ENCODE assay signal across 8 mouse cellular contexts in the genomic region with DNA sequence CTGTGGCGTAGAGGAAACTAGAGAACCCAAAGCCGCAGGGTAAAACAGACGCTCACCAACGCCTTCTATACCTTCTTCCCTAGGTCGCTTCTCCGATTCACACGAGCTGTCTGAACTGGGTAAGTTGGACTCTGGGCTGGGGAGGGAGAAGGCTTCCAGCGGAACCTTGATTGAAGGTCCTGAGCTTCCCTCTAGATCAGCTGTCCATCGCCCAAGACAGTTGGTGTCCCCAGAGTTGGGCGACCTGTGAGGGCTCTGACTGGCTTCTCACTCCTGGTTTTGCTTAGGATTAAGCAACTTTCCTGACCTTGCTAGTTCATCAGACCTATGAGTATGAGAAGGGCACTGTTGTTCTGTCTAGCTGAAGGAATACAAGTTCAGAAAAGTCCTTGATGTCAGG. TPM values are rescaled to one million over a fixed set of nuclear protein-coding genes. Genes with fewer than 3 reads are reported as not detected.
A peak's percentile ranks its signal among the peaks of the same experiment; 100 is the strongest.
DNase-seq lines count a peak whose midpoint lies in the region; ATAC-seq and TF ChIP-seq lines count a peak whose summit lies in the region.

No protein-coding gene starts in this region.

- H3K36me3 ChIP-seq in kidney, postnatal 0 days (ENCODE audit: insufficient read depth, low read length), result peaks cover 22% of the 10 kb centered on the region
- peaks cover 22% of the 10 kb centered on the region for H3K36me3 ChIP-seq in hindbrain, embryonic 15.5 days
- peaks cover 21% of the 10 kb centered on the region for H3K36me3 ChIP-seq in midbrain, postnatal 0 days (ENCODE audit: insufficient read depth, low read length)

- DNase-seq in kidney, postnatal 0 days (ENCODE audit: low spot score), result no peak
- no peak for DNase-seq in kidney, adult 18-20 months
- peak; percentile 23 for DNase-seq in c-Kit-positive CD71-positive TER-119-positive erythroid progenitor cells, embryonic 14.5 days (ENCODE audit: low spot score)
- DNase-seq in midbrain, postnatal 0 days (ENCODE audit: low spot score), result no peak
- no peak for DNase-seq in cerebellum, adult 9-11 months
- DNase-seq in right cerebral cortex, postnatal 25 days, result no peak
- DNase-seq in cerebellum, postnatal 14 days, result no peak

- ATAC-seq in kidney, postnatal 0 days (replicated peaks; ENCODE audit: low FRiP score, low read depth), result no peak
- no peak for ATAC-seq in hindbrain, embryonic 15.5 days (ENCODE audit: low FRiP score, low read depth)
- ATAC-seq in midbrain, postnatal 0 days (ENCODE audit: low FRiP score), result no peak

- 7% methylated on average over 10 of the region's 10 CpGs for WGBS in kidney, postnatal 0 days
- 17% methylated on average over 10 of the region's 10 CpGs for WGBS in hindbrain, embryonic 15.5 days
- WGBS in midbrain, postnatal 0 days, result 14% methylated on average over 10 of the region's 10 CpGs

- H3K4me3 ChIP-seq in kidney, postnatal 0 days (replicated peaks; ENCODE audit: low read depth, low read length), result peak overlapping the region; percentile 53
- H3K4me3 ChIP-seq in hindbrain, embryonic 15.5 days, result peak overlapping the region; percentile 79
- peak overlapping the region; percentile 60 for H3K4me3 ChIP-seq in midbrain, postnatal 0 days (ENCODE audit: low read depth, low read length)

- peak overlapping the region; percentile 75 for H3K9ac ChIP-seq in kidney, postnatal 0 days (ENCODE audit: low read depth, low read length)
- peak overlapping the region; percentile 77 for H3K9ac ChIP-seq in hindbrain, embryonic 15.5 days
- H3K9ac ChIP-seq in midbrain, postnatal 0 days (replicated peaks; ENCODE audit: low read length, poor library complexity, severe bottlenecking), result peak overlapping the region; percentile 60

- no peaks in the 10 kb centered on the region for H3K27me3 ChIP-seq in kidney, postnatal 0 days (ENCODE audit: insufficient read depth, low read length)
- H3K27me3 ChIP-seq in hindbrain, embryonic 15.5 days, result peaks cover 6% of the 10 kb centered on the region
- no peaks in the 10 kb centered on the region for H3K27me3 ChIP-seq in midbrain, postnatal 0 days (ENCODE audit: insufficient read depth, low read length)

- H3K4me2 ChIP-seq in kidney, postnatal 0 days (ENCODE audit: low read length), result peak overlapping the region; percentile 69
- peak overlapping the region; percentile 78 for H3K4me2 ChIP-seq in hindbrain, embryonic 15.5 days
- H3K4me2 ChIP-seq in midbrain, postnatal 0 days (ENCODE audit: low read depth, low read length, poor library complexity, severe bottlenecking), result peak overlapping the region; percentile 90

- peaks cover 25% of the 10 kb centered on the region for H3K4me1 ChIP-seq in kidney, postnatal 0 days (replicated peaks; ENCODE audit: insufficient read depth, low read length)
- H3K4me1 ChIP-seq in hindbrain, embryonic 15.5 days (replicated peaks), result peaks cover 40% of the 10 kb centered on the region
- H3K4me1 ChIP-seq in midbrain, postnatal 0 days (ENCODE audit: insufficient read depth, low read length), result peaks cover 28% of the 10 kb centered on the region

- no peaks in the 10 kb centered on the region for H3K9me3 ChIP-seq in kidney, postnatal 0 days (replicated peaks; ENCODE audit: low read length)
- no peaks in the 10 kb centered on the region for H3K9me3 ChIP-seq in hindbrain, embryonic 15.5 days
- H3K9me3 ChIP-seq in midbrain, postnatal 0 days (ENCODE audit: low read length), result no peaks in the 10 kb centered on the region

- no peak for TF ChIP-seq CTCF in kidney, postnatal 0 days (IDR thresholded peaks at IDR 0.05; ENCODE audit: low read depth)
- no peak for TF ChIP-seq CTCF in midbrain, postnatal 0 days (IDR thresholded peaks at IDR 0.05)

- H3K27ac ChIP-seq in kidney, postnatal 0 days, result peak overlapping the region; percentile 97
- H3K27ac ChIP-seq in hindbrain, embryonic 15.5 days (replicated peaks), result peak overlapping the region; percentile 87
- peak overlapping the region; percentile 74; the same call in 1 of the 2 replicates for H3K27ac ChIP-seq in midbrain, postnatal 0 days (ENCODE audit: low read depth, low read length)

RNA-seq across cellular contexts. Expression of a gene that starts 1.1 kb away (rescaled TPM):
- 30.6 and 34.3 TPM in 2 replicates for polyA plus RNA-seq in kidney, postnatal 0 days (2015; fragmentation: Nextera tagmentation; extraction: Ambion mirVana)
- polyA plus RNA-seq in hindbrain, embryonic 15.5 days (2015; fragmentation: Nextera tagmentation; extraction: Ambion mirVana), result 1.5 TPM in 2 replicates
- total RNA-seq in midbrain, postnatal 0 days (2014; rRNA removed), result 1.4 TPM in 2 replicates
- 1.5 and 1.6 TPM in 2 replicates for polyA plus RNA-seq in midbrain, postnatal 0 days (2015; fragmentation: Nextera tagmentation; extraction: Ambion mirVana)

RNA-seq across cellular contexts. Expression of a gene that starts 1.3 kb away (rescaled TPM):
- polyA plus RNA-seq in kidney, postnatal 0 days (2015; fragmentation: Nextera tagmentation; extraction: Ambion mirVana), result 34.3 and 36.8 TPM in 2 replicates
- polyA plus RNA-seq in hindbrain, embryonic 15.5 days (2015; fragmentation: Nextera tagmentation; extraction: Ambion mirVana), result 37.3 and 40.1 TPM in 2 replicates
- 23.6 and 31.8 TPM in 2 replicates for total RNA-seq in midbrain, postnatal 0 days (2014; rRNA removed)
- 43.4 and 51.5 TPM in 2 replicates for polyA plus RNA-seq in midbrain, postnatal 0 days (2015; fragmentation: Nextera tagmentation; extraction: Ambion mirVana)

RNA-seq across cellular contexts. Expression of a gene that starts 6.5 kb away (rescaled TPM):
- 1.8 and 2.5 TPM in 2 replicates for polyA plus RNA-seq in kidney, postnatal 0 days (2015; fragmentation: Nextera tagmentation; extraction: Ambion mirVana)
- 7.8 and 8.8 TPM in 2 replicates for polyA plus RNA-seq in hindbrain, embryonic 15.5 days (2015; fragmentation: Nextera tagmentation; extraction: Ambion mirVana)
- total RNA-seq in midbrain, postnatal 0 days (2014; rRNA removed), result 0.76 and 8.6 TPM in 2 replicates
- 3.1 and 4.7 TPM in 2 replicates for polyA plus RNA-seq in midbrain, postnatal 0 days (2015; fragmentation: Nextera tagmentation; extraction: Ambion mirVana)

RNA-seq across cellular contexts. Expression of a gene that starts 25.3 kb away (rescaled TPM):
- polyA plus RNA-seq in kidney, postnatal 0 days (2015; fragmentation: Nextera tagmentation; extraction: Ambion mirVana), result 25.9 and 28.2 TPM in 2 replicates
- 162 and 178 TPM in 2 replicates for polyA plus RNA-seq in hindbrain, embryonic 15.5 days (2015; fragmentation: Nextera tagmentation; extraction: Ambion mirVana)
- total RNA-seq in midbrain, postnatal 0 days (2014; rRNA removed), result 286 and 357 TPM in 2 replicates
- polyA plus RNA-seq in midbrain, postnatal 0 days (2015; fragmentation: Nextera tagmentation; extraction: Ambion mirVana), result 176 and 178 TPM in 2 replicates

RNA-seq across cellular contexts. Expression of a gene that starts 58.1 kb away (rescaled TPM):
- polyA plus RNA-seq in kidney, postnatal 0 days (2015; fragmentation: Nextera tagmentation; extraction: Ambion mirVana), result 10.1 and 12.8 TPM in 2 replicates
- polyA plus RNA-seq in hindbrain, embryonic 15.5 days (2015; fragmentation: Nextera tagmentation; extraction: Ambion mirVana), result 41.1 and 47.9 TPM in 2 replicates
- total RNA-seq in midbrain, postnatal 0 days (2014; rRNA removed), result 41.9 and 48.4 TPM in 2 replicates
- polyA plus RNA-seq in midbrain, postnatal 0 days (2015; fragmentation: Nextera tagmentation; extraction: Ambion mirVana), result 50.6 and 55.2 TPM in 2 replicates

Comparison
In these comparisons a context has a peak if more than half of its experiments do, and no peak if none do; other contexts are left out.
1. RNA of a gene that starts 1.1 kb away (polyA plus RNA-seq): 30.6 to 34.3 TPM in kidney, postnatal 0 days; 1.5 to 1.6 TPM in midbrain, postnatal 0 days and 1.5 TPM in hindbrain, embryonic 15.5 days; every median in the first group is over 10 times any median in the second.
2. Peak in every context shown above with its lines, with median percentiles within 50 percentile points of each other: H3K27ac ChIP-seq, H3K4me2 ChIP-seq, H3K4me3 ChIP-seq and H3K9ac ChIP-seq.